Mouse (Mus musculus) myocyte (in vitro differentiated cells): ENCODE results near the gene Stk17b.
"Not testable (repeated sequence)": the region's sequence is repeated elsewhere in the genome, so short reads cannot be mapped to it uniquely, and the experiment has no call there.

Experiments used
- MYOD1 ChIP-seq, 3 experiments: IDR thresholded peaks; one replicate each; pipeline ENCODE4 v1.6.1; 2011; ENCODE audit warnings: control low read depth in 2 of 3, low read depth in 2 of 3, mild to moderate bottlenecking in 2 of 3, moderate library complexity in 1 of 3; ENCODE audit not compliant: insufficient read length in 2 of 3, control insufficient read depth in 1 of 3
- POLR2A ChIP-seq: IDR thresholded peaks from one replicate; pipeline ENCODE4 v1.6.1; 2011; ENCODE audit warnings: low read depth, mild to moderate bottlenecking, control low read depth, moderate library complexity; ENCODE audit not compliant: insufficient read length
- REST ChIP-seq: IDR thresholded peaks from one replicate; pipeline ENCODE4 v1.6.1; 2011; ENCODE audit warnings: mild to moderate bottlenecking, control low read depth, moderate library complexity; ENCODE audit not compliant: insufficient read depth, insufficient read length
- TCF12 ChIP-seq: IDR thresholded peaks from one replicate; pipeline ENCODE4 v1.6.1; 2011; ENCODE audit warnings: mild to moderate bottlenecking, control low read depth; ENCODE audit not compliant: poor library complexity, insufficient read depth, severe bottlenecking
- TCF3 ChIP-seq: IDR thresholded peaks from one replicate; pipeline ENCODE4 v1.6.1; 2011; ENCODE audit warnings: low read depth, control low read depth; ENCODE audit not compliant: insufficient read length
- USF1 ChIP-seq: IDR thresholded peaks from one replicate; pipeline ENCODE4 v1.6.1; 2011; ENCODE audit warnings: low read depth, mild to moderate bottlenecking, control low read depth, moderate library complexity

- not testable (repeated sequence) for TF ChIP-seq MYOD1 (IDR thresholded peaks at IDR 0.05; ENCODE audit: control insufficient read depth in 1 of 3, insufficient read length in 2 of 3, low read depth in 2 of 3); POLR2A; REST; TCF3; TCF12; USF1
Measured at GRCm38 (mm10) chr1:53750697-53751096, 34.3 kb downstream of the Stk17b start.
